Mouse (Mus musculus) G1E-ER4 (cell line): ENCODE results near the gene Kcna7. TPM values are rescaled to one million over a fixed set of nuclear protein-coding genes. Genes with fewer than 3 reads are reported as not detected.

Source experiments
- GATA1 ChIP-seq: IDR thresholded peaks from one replicate; pipeline ENCODE4 v1.8.0; 2012; ENCODE audit warnings: low read length, inconsistent platforms
- polyA plus RNA-seq: library from polyadenylated mRNA; stranded (reverse); fragments of >175 nt; gene quantifications from 2 replicates; pipeline ENCODE4 v1.2.3, GENCODE M21; 2012

Gene Kcna7
- polyA plus RNA-seq, 1 experiment: not detected

- TF ChIP-seq GATA1: no peak
Observed at GRCm38 (mm10) chr7:45413113-45413863, 7.8 kb downstream of the Kcna7 start, which contains the start of gene Ntf5. Gene Ntf5 (plus strand): TSS chr7:45413695.

- TF ChIP-seq GATA1: no peak
Observed at GRCm38 (mm10) chr7:45413864-45414739, 8.6 kb downstream of the Kcna7 start.

- no peak for TF ChIP-seq GATA1
Observed at GRCm38 (mm10) chr7:45414740-45415224, 9.3 kb downstream of the Kcna7 start.

GRCm38 (mm10) chr7:45415636-45416035 lies 10.2 kb downstream of the Kcna7 start:
- TF ChIP-seq GATA1: no peak

- TF ChIP-seq GATA1: no peak
Observed at GRCm38 (mm10) chr7:45417962-45418492, 12.6 kb downstream of the Kcna7 start.

- TF ChIP-seq GATA1: no peak
Observed at GRCm38 (mm10) chr7:45419859-45420614, 14.6 kb downstream of the Kcna7 start.

- no peak for TF ChIP-seq GATA1
Observed at GRCm38 (mm10) chr7:45420615-45420919, 15.1 kb downstream of the Kcna7 start, which contains the start of gene Lhb. Gene Lhb (plus strand): TSS chr7:45420820.

- no peak for TF ChIP-seq GATA1
Observed at GRCm38 (mm10) chr7:45421194-45421593, 15.7 kb downstream of the Kcna7 start.

GRCm38 (mm10) chr7:45426556-45426955 lies 21.1 kb downstream of the Kcna7 start:
- TF ChIP-seq GATA1: no peak

- TF ChIP-seq GATA1: no peak
Observed at GRCm38 (mm10) chr7:45433835-45434202, 28.4 kb downstream of the Kcna7 start.

GRCm38 (mm10) chr7:45434203-45435015 lies 29.0 kb downstream of the Kcna7 start, which contains the start of gene Gys1:
Gene Gys1 (plus strand): TSS chr7:45434844.
- TF ChIP-seq GATA1: no peak

- TF ChIP-seq GATA1: no peak
Observed at GRCm38 (mm10) chr7:45435038-45435437, 29.6 kb downstream of the Kcna7 start.

- TF ChIP-seq GATA1: no peak
Observed at GRCm38 (mm10) chr7:45436444-45436843, 31.0 kb downstream of the Kcna7 start.

- TF ChIP-seq GATA1: no peak
Observed at GRCm38 (mm10) chr7:45437046-45437445, 31.6 kb downstream of the Kcna7 start.
